Comparison of ENCODE assay signal across 8 mouse cellular contexts in the genomic region with DNA sequence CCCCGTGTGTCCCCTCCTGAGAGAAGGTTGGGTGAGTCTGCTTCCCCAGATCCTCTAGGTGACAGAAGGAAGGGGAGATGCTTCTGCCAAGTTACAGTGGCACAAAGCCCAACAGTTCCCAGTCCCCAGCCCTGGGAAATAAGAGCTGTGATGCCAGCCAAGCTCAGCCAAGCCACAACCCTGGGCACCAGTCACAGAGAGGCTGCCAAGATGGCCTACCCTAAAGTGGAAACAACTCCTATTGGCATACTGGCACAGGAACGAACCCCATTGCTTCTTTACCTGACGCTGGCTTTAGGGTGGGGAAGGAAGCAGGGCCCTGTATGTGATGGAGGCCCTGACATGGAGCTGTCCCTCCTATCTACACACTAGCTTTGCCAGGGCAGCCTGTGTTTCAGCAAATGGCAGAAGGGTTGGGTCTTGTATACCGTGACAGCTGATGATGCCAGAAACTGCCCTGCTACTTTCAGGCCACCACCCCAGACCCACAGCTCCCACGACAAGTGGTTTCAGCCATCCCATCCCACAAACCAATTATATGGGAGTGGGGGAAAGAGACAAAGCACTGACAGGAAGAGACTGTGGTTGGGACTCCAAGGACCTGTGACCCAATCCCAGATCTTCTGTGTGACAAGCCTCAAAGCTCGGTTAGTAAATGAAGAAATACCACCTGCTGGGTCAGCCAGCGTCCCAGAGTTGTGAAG. TPM values are rescaled to one million over a fixed set of nuclear protein-coding genes. Genes with fewer than 3 reads are reported as not detected.
DNase-seq lines count a peak whose midpoint lies in the region; ATAC-seq and TF ChIP-seq lines count a peak whose summit lies in the region.

No protein-coding gene starts in this region.

- no peak for TF ChIP-seq CTCF in midbrain, postnatal 0 days (IDR thresholded peaks at IDR 0.05)

- H3K9me3 ChIP-seq in forebrain, embryonic 13.5 days (replicated peaks) = no peaks in the 10 kb centered on the region
- H3K9me3 ChIP-seq in hindbrain, embryonic 16.5 days (ENCODE audit: control insufficient read depth, low read length) = no peaks in the 10 kb centered on the region
- H3K9me3 ChIP-seq in midbrain, postnatal 0 days (ENCODE audit: low read length) = no peaks in the 10 kb centered on the region

- no peaks in the 10 kb centered on the region for H3K27me3 ChIP-seq in forebrain, embryonic 13.5 days
- no peaks in the 10 kb centered on the region for H3K27me3 ChIP-seq in hindbrain, embryonic 16.5 days (replicated peaks; ENCODE audit: control insufficient read depth, insufficient read depth, low read length)
- no peaks in the 10 kb centered on the region for H3K27me3 ChIP-seq in midbrain, postnatal 0 days (ENCODE audit: insufficient read depth, low read length)

- peak overlapping the region; percentile 88 for H3K4me2 ChIP-seq in forebrain, embryonic 13.5 days
- H3K4me2 ChIP-seq in hindbrain, embryonic 16.5 days (ENCODE audit: low read length) = peak overlapping the region; percentile 45
- H3K4me2 ChIP-seq in midbrain, postnatal 0 days (ENCODE audit: low read depth, low read length, poor library complexity, severe bottlenecking) = peak overlapping the region; percentile 39

- H3K9ac ChIP-seq in forebrain, embryonic 13.5 days = peak overlapping the region; percentile 45; the same call in 1 of the 2 replicates
- H3K9ac ChIP-seq in hindbrain, embryonic 16.5 days (ENCODE audit: low read depth, low read length) = peak overlapping the region; percentile 11; the same call in 1 of the 2 replicates
- peak overlapping the region; percentile 48; the same call in 1 of the 2 replicates for H3K9ac ChIP-seq in midbrain, postnatal 0 days (replicated peaks; ENCODE audit: low read length, poor library complexity, severe bottlenecking)

- intact Hi-C loops in left cerebral cortex, postnatal 14 days (cut with DNase I) = no loop called here

- peak overlapping the region; percentile 29 for H3K27ac ChIP-seq in brown adipose tissue, adult 24 weeks (replicated peaks; ENCODE audit: low read depth, low read length)
- peak overlapping the region; percentile 74; the same call in 1 of the 2 replicates for H3K27ac ChIP-seq in forebrain, embryonic 13.5 days
- H3K27ac ChIP-seq in hindbrain, embryonic 16.5 days (ENCODE audit: low read depth, low read length) = peak overlapping the region; percentile 77
- peak overlapping the region; percentile 57 for H3K27ac ChIP-seq in midbrain, postnatal 0 days (ENCODE audit: low read depth, low read length)

- peak; percentile 45 to 54 for DNase-seq in left cerebral cortex, postnatal 14 days (ENCODE audit: low spot score in 2 of 2)
- no peak for DNase-seq in left cerebral cortex, adult 11 months (ENCODE audit: low spot score)
- peak; percentile 80 for DNase-seq in midbrain, postnatal 0 days (ENCODE audit: low spot score)
- no peak for DNase-seq in embryo, embryonic 9.5 days (ENCODE audit: extremely low spot score)
- DNase-seq in kidney, postnatal 10 days = no peak

- peaks cover 62% of the 10 kb centered on the region for H3K4me1 ChIP-seq in brown adipose tissue, adult 24 weeks (ENCODE audit: control insufficient read depth, insufficient read depth, insufficient read length, low read length)
- peaks cover 54% of the 10 kb centered on the region for H3K4me1 ChIP-seq in forebrain, embryonic 13.5 days
- H3K4me1 ChIP-seq in hindbrain, embryonic 16.5 days (ENCODE audit: control insufficient read depth, insufficient read depth, low read depth, low read length) = peaks cover 56% of the 10 kb centered on the region
- H3K4me1 ChIP-seq in midbrain, postnatal 0 days (ENCODE audit: insufficient read depth, low read length) = peaks cover 48% of the 10 kb centered on the region

- peaks cover 2% of the 10 kb centered on the region; the same call in 1 of the 2 replicates for H3K36me3 ChIP-seq in forebrain, embryonic 13.5 days (ENCODE audit: poor library complexity, severe bottlenecking)
- H3K36me3 ChIP-seq in hindbrain, embryonic 16.5 days (ENCODE audit: control insufficient read depth, insufficient read depth, low read length) = no peaks in the 10 kb centered on the region
- H3K36me3 ChIP-seq in midbrain, postnatal 0 days (ENCODE audit: insufficient read depth, low read length) = 0 out of 2 replicates have a peak, but pooled peaks cover 3% of the 10 kb centered on the region

- ATAC-seq in forebrain, embryonic 13.5 days = no peak
- ATAC-seq in hindbrain, embryonic 16.5 days = no peak
- ATAC-seq in midbrain, postnatal 0 days (ENCODE audit: low FRiP score) = no peak

- no peak overlapping the region for H3K4me3 ChIP-seq in brown adipose tissue, adult 24 weeks (ENCODE audit: insufficient read depth, low read depth, low read length)
- H3K4me3 ChIP-seq in forebrain, embryonic 13.5 days = no peak overlapping the region
- H3K4me3 ChIP-seq in hindbrain, embryonic 16.5 days (ENCODE audit: low read length) = no peak overlapping the region
- no peak overlapping the region for H3K4me3 ChIP-seq in midbrain, postnatal 0 days (ENCODE audit: low read depth, low read length)

- WGBS in forebrain, embryonic 13.5 days = 74% methylated on average over 7 of the region's 7 CpGs
- WGBS in hindbrain, embryonic 16.5 days = 54% methylated on average over 7 of the region's 7 CpGs
- WGBS in midbrain, postnatal 0 days = 68% methylated on average over 7 of the region's 7 CpGs

RNA-seq across cellular contexts. Expression of gene Grk2, which starts 2.9 kb away (rescaled TPM):
- 100 to 1,000 TPM; 165 to 173 TPM for total RNA-seq in left cerebral cortex, postnatal 14 days (2021)
- 30.7 and 35.9 TPM in 2 replicates for polyA plus RNA-seq in brown adipose tissue, adult 24 weeks (2012; ENCODE audit: insufficient read depth, insufficient read length, missing spikeins)
- polyA plus RNA-seq in forebrain, embryonic 13.5 days (2015; fragmentation: Nextera tagmentation; extraction: Ambion mirVana) = 14.4 and 15.6 TPM in 2 replicates
- polyA plus RNA-seq in hindbrain, embryonic 16.5 days (2015; fragmentation: Nextera tagmentation; extraction: Ambion mirVana) = 27.3 and 28.3 TPM in 2 replicates
- total RNA-seq in midbrain, postnatal 0 days (2014; rRNA removed) = 152 and 257 TPM in 2 replicates
- polyA plus RNA-seq in midbrain, postnatal 0 days (2015; fragmentation: Nextera tagmentation; extraction: Ambion mirVana) = 27.0 and 29.6 TPM in 2 replicates

RNA-seq across cellular contexts. Expression of gene Ankrd13d, which starts 20.2 kb away (rescaled TPM):
- total RNA-seq in left cerebral cortex, postnatal 14 days (2021) = 10 to 100 TPM; 84.5 to 84.9 TPM
- 0.87 TPM in 1 of 2 replicates, not detected in the other for polyA plus RNA-seq in brown adipose tissue, adult 24 weeks (2012; ENCODE audit: insufficient read depth, insufficient read length, missing spikeins)
- polyA plus RNA-seq in forebrain, embryonic 13.5 days (2015; fragmentation: Nextera tagmentation; extraction: Ambion mirVana) = 14.0 and 15.2 TPM in 2 replicates
- 69.0 and 85.3 TPM in 2 replicates for polyA plus RNA-seq in hindbrain, embryonic 16.5 days (2015; fragmentation: Nextera tagmentation; extraction: Ambion mirVana)
- total RNA-seq in midbrain, postnatal 0 days (2014; rRNA removed) = 92.2 and 106 TPM in 2 replicates
- 79.1 and 84.8 TPM in 2 replicates for polyA plus RNA-seq in midbrain, postnatal 0 days (2015; fragmentation: Nextera tagmentation; extraction: Ambion mirVana)

RNA-seq across cellular contexts. Expression of gene Ssh3, which starts 34.1 kb away (rescaled TPM):
- 10 to 100 TPM; 44.5 to 52.4 TPM for total RNA-seq in left cerebral cortex, postnatal 14 days (2021)
- polyA plus RNA-seq in brown adipose tissue, adult 24 weeks (2012; ENCODE audit: insufficient read depth, insufficient read length, missing spikeins) = 3.3 and 4.8 TPM in 2 replicates
- polyA plus RNA-seq in forebrain, embryonic 13.5 days (2015; fragmentation: Nextera tagmentation; extraction: Ambion mirVana) = 3.6 and 4.8 TPM in 2 replicates
- 19.9 and 21.2 TPM in 2 replicates for polyA plus RNA-seq in hindbrain, embryonic 16.5 days (2015; fragmentation: Nextera tagmentation; extraction: Ambion mirVana)
- 40.6 and 67.7 TPM in 2 replicates for total RNA-seq in midbrain, postnatal 0 days (2014; rRNA removed)
- 18.6 and 20.7 TPM in 2 replicates for polyA plus RNA-seq in midbrain, postnatal 0 days (2015; fragmentation: Nextera tagmentation; extraction: Ambion mirVana)

Comparison
In these comparisons a context has a peak if more than half of its experiments do, and no peak if none do; other contexts are left out.
1. DNase-seq: peak in left cerebral cortex, postnatal 14 days (2 of 2) and midbrain, postnatal 0 days (single experiment); none in left cerebral cortex, adult 11 months (single experiment), embryo, embryonic 9.5 days (single experiment) and kidney, postnatal 10 days (single experiment).
2. Peak in every context shown above with its lines, with median percentiles within 50 percentile points of each other: H3K27ac ChIP-seq, H3K4me2 ChIP-seq and H3K9ac ChIP-seq.